Mouse (Mus musculus): ENCODE results near the gene Cnksr3. TPM values are rescaled to one million over a fixed set of nuclear protein-coding genes. Genes with fewer than 3 reads are reported as not detected.

Gene Cnksr3
- total RNA-seq (2021) (10 to 100 TPM; 11.1 to 14.5 TPM), polyA plus RNA-seq (2012; rRNA removed) (9.2 and 9.5 TPM in 2 replicates)
- long read RNA-seq, partial matches to known transcripts: 2 of 6 reads
- long read RNA-seq, other reads (novel, unspliced or antisense): 1 of 6 reads

- peak; percentile 97 for DNase-seq
Observed at GRCm38 (mm10) chr10:7211696-7212482, at the start of gene Cnksr3. Gene Cnksr3, minus strand, starts transcription at chr10:7212237.

- no peak for DNase-seq
Observed at GRCm38 (mm10) chr10:7260166-7261108, 48.4 kb upstream of the Cnksr3 start.

- no peak for DNase-seq
Observed at GRCm38 (mm10) chr10:7258607-7259006, 46.6 kb upstream of the Cnksr3 start.

GRCm38 (mm10) chr10:7250455-7250854, 38.4 kb upstream of the Cnksr3 start:
- no peak for DNase-seq

GRCm38 (mm10) chr10:7234601-7235000, 22.6 kb upstream of the Cnksr3 start:
- no peak for DNase-seq

- no peak for DNase-seq
Observed at GRCm38 (mm10) chr10:7217551-7218127, 5.6 kb upstream of the Cnksr3 start.

- DNase-seq: no peak
Observed at GRCm38 (mm10) chr10:7214718-7215117, 2.7 kb upstream of the Cnksr3 start.

GRCm38 (mm10) chr10:7213066-7213630, 1.1 kb upstream of the Cnksr3 start:
- no peak for DNase-seq

GRCm38 (mm10) chr10:7212537-7212936, 500 bp upstream of the Cnksr3 start:
- peak; percentile 79 for DNase-seq

- DNase-seq: peak; percentile 90
Observed at GRCm38 (mm10) chr10:7210991-7211695, 894 bp downstream of the Cnksr3 start.

GRCm38 (mm10) chr10:7209691-7210455, 2.2 kb downstream of the Cnksr3 start:
- no peak for DNase-seq

GRCm38 (mm10) chr10:7208859-7209441, 3.1 kb downstream of the Cnksr3 start:
- DNase-seq: no peak

- no peak for DNase-seq
Observed at GRCm38 (mm10) chr10:7207301-7207700, 4.7 kb downstream of the Cnksr3 start.

- DNase-seq: no peak
Observed at GRCm38 (mm10) chr10:7206571-7206970, 5.5 kb downstream of the Cnksr3 start.

GRCm38 (mm10) chr10:7205576-7205975, 6.5 kb downstream of the Cnksr3 start:
- DNase-seq: no peak

GRCm38 (mm10) chr10:7204953-7205352, 7.1 kb downstream of the Cnksr3 start:
- DNase-seq: no peak

- peak; percentile 72 for DNase-seq
Observed at GRCm38 (mm10) chr10:7202576-7202975, 9.5 kb downstream of the Cnksr3 start.

GRCm38 (mm10) chr10:7200665-7201064, 11.4 kb downstream of the Cnksr3 start:
- DNase-seq: no peak

GRCm38 (mm10) chr10:7198201-7198600, 13.8 kb downstream of the Cnksr3 start:
- DNase-seq: no peak

- no peak for DNase-seq
Observed at GRCm38 (mm10) chr10:7197733-7198132, 14.3 kb downstream of the Cnksr3 start.
